Mouse (Mus musculus) megakaryocyte-erythroid progenitor cell, adult 5-6 weeks (primary cell): Measurements from ENCODE around the gene Hcfc1r1. TPM values are rescaled to one million over a fixed set of nuclear protein-coding genes. Genes with fewer than 3 reads are reported as not detected.

Experiments
- ATAC-seq: replicated peaks from 2 replicates; pipeline ENCODE4 v1.8.0; 2016; ENCODE audit warnings: mild to moderate bottlenecking, inconsistent platforms; ENCODE audit not compliant: severe bottlenecking, poor library complexity, low FRiP score, low TSS enrichment
- total RNA-seq, 2 experiments: library from RNA; stranded (forward) in 1 of 2; stranded (reverse) in 1 of 2; fragments of 200-1000, 215-1000 nt in 1 of 2; fragments of >200 nt in 1 of 2; fragmentation: Nextera tagmentation in 1 of 2; gene quantifications; 2 replicates each; pipeline ENCODE4 v1.2.3; 2014 to 2017

Gene Hcfc1r1
- total RNA-seq, 2 experiments from 2014 or later, result 30.0 to 56.3 TPM

DNA sequence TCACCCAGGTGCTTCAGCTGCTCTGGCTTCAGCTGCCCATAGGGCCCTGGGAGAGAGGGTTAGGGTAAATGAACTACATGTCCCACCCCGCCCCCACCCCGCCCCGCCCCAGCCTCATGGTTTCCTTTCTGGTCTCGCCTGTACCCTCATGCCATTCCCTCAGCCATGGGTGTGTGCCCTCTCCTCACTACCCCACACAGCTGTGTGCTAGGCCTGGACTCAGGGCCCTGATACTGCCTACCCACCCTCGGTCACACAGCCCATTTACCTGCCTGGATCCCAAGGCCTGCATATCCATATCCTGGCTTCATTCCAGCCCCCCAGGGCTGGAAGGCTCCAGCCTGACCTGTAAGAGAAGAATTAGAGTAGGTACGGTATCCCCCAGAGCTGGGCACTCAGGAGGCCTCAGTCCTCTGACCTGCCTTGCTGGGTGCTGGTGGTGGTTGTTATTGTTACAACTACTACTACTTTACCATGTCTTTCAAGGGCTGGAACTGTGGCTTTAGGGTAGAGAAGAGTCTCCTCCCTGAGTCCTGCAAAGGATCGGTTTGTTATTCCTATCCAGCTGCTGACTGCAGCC is 32.2 kb downstream of the Hcfc1r1 start:
- ATAC-seq, result no peak

DNA sequence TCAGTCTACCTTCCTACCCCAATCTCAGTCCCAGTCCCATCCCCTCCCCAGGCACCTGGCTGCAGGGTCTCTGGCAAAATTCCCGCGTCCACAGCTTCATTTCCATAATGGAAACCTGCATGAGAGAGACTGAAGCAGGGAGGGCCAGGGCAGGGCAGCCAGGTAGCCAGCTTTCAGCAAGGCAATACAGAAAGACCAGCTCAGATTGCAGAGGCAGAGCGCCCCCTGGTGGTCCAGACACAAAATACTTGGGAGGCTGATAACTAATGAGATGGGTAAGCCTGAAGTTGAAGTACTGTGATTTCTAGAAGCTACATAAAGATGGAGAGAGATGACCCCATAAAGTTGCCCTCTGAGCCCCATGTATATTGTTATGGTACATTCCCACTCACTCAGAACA is 32.8 kb downstream of the Hcfc1r1 start:
- peak; percentile 75 for ATAC-seq

DNA sequence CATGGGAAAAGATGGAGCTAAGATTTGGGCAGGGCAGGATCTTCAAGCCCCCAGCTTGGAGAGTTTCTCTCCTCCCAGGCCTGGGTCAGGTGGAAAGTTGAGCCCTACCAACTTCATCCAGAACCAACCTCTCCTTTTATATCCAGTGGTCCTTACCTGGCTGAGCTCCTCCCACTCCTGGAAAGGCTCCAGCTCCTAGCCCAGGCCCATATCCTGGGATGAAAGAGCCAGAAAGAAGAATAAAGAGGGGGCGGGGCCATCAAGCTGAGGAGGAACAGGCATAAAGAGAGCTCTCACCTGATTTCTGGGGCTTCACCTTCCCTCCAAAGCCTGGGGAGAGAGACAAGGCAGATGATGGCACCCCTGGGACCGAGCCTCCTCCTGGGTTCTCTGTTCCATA is 43.6 kb downstream of the Hcfc1r1 start:
- ATAC-seq, result no peak

DNA sequence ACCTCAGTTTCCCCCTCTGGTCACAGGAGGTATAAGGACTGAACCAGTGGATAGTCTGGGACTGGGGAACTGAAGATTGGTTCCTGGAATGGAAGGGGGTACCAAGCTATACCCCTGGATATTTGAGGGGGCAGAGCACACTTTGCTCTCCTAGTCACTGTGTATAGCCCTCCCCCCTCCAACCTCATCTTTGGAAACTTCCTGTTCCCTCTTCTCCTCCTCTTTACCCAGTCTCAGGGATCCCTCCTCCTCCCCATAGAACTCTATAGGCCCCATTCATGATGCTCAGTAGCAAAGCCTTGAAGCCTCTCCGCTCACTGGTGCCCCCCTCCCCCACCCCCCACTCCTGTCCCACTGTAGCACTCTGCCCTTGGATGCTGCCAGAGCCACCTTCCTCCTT is 46.1 kb downstream of the Hcfc1r1 start:
- ATAC-seq, result no peak

- ATAC-seq, result no peak
Observed at GRCm38 (mm10) chr17:23721886-23722285, 48.5 kb downstream of the Hcfc1r1 start.

DNA sequence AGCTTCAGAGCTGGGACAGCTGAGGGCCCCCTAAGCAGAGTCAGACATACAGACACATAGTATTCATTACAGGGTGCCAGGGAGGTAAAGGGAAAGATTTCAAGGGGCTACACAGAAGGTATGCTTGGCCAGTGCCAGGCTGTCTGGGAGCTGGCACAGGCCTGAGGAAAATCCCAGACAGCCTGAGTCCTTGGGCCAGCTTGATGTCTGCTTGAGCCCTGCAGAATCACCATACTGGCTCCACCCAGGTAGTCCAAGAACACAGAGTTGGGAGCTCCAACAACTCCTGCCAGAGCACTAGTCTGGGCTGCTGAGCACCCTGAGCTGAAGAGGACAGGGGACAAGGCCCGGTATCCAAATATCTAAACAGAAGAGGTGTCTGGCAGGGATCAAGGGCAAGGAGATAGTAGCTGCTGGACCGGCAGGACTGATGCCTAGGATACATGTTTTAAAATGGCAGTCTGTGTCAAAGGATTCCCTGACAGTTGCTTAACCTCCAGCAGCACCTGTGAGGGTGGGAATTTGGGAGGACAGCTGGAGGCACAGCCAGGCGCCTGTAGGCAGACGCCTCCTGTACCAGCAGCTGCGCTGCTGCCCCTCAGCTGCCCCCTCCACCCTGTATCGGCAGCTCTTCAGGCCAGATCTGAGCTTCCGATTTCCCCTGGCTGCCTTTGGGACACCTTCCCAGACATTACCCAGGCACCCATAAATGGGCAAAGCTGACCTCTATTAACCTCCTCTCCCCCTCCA is 49.2 kb downstream of the Hcfc1r1 start, which contains the start of gene 1520401A03Rik:
1520401A03Rik (minus strand) TSS at position 408 of the 750 bp plus-strand sequence.
- ATAC-seq, result no peak

Other genes with a start within 250 kb of the Hcfc1r1 start
- not detected in 2 replicates for gene Vmn2r117, start 193.9 kb upstream of the Hcfc1r1 start, total RNA-seq (2014; fragmentation: Nextera tagmentation)
- not detected in 2 replicates for gene Vmn2r117, start 193.9 kb upstream of the Hcfc1r1 start, total RNA-seq (2017)
- 7.4 and 7.8 TPM in 2 replicates for gene Zfp213, start 109.4 kb upstream of the Hcfc1r1 start, total RNA-seq (2014; fragmentation: Nextera tagmentation)
- gene Zfp213, start 109.4 kb upstream of the Hcfc1r1 start, total RNA-seq (2017), result 4.9 and 7.5 TPM in 2 replicates
- gene Zfp13, start 74.1 kb upstream of the Hcfc1r1 start, total RNA-seq (2014; fragmentation: Nextera tagmentation), result not detected in 2 replicates
- gene Zfp13, start 74.1 kb upstream of the Hcfc1r1 start, total RNA-seq (2017), result not detected in 2 replicates
- not detected in 2 replicates for gene Zscan10, start 72.7 kb upstream of the Hcfc1r1 start, total RNA-seq (2014; fragmentation: Nextera tagmentation)
- gene Zscan10, start 72.7 kb upstream of the Hcfc1r1 start, total RNA-seq (2017), result not detected in 2 replicates
- 0.07 TPM in 1 of 2 replicates, not detected in the other for gene Mmp25, start 28.3 kb upstream of the Hcfc1r1 start, total RNA-seq (2014; fragmentation: Nextera tagmentation)
- gene Mmp25, start 28.3 kb upstream of the Hcfc1r1 start, total RNA-seq (2017), result not detected in 2 replicates
- gene Bicdl2, start 13.1 kb upstream of the Hcfc1r1 start, total RNA-seq (2014; fragmentation: Nextera tagmentation), result not detected in 2 replicates
- gene Bicdl2, start 13.1 kb upstream of the Hcfc1r1 start, total RNA-seq (2017), result not detected in 2 replicates
- gene Thoc6, start 286 bp downstream of the Hcfc1r1 start, total RNA-seq (2014; fragmentation: Nextera tagmentation), result 30.3 and 44.7 TPM in 2 replicates
- 40.8 and 47.3 TPM in 2 replicates for gene Thoc6, start 286 bp downstream of the Hcfc1r1 start, total RNA-seq (2017)
- gene Tnfrsf12a, start 3.9 kb downstream of the Hcfc1r1 start, total RNA-seq (2014; fragmentation: Nextera tagmentation), result 0.94 and 4.5 TPM in 2 replicates
- gene Tnfrsf12a, start 3.9 kb downstream of the Hcfc1r1 start, total RNA-seq (2017), result 10.7 and 15.6 TPM in 2 replicates
- not detected in 2 replicates for gene Cldn6, start 5.7 kb downstream of the Hcfc1r1 start, total RNA-seq (2014; fragmentation: Nextera tagmentation)
- not detected in 2 replicates for gene Cldn6, start 5.7 kb downstream of the Hcfc1r1 start, total RNA-seq (2017)
- gene Cldn9, start 10.4 kb downstream of the Hcfc1r1 start, total RNA-seq (2014; fragmentation: Nextera tagmentation), result not detected in 2 replicates
- gene Cldn9, start 10.4 kb downstream of the Hcfc1r1 start, total RNA-seq (2017), result not detected in 2 replicates
- gene 1520401A03Rik, start 49.2 kb downstream of the Hcfc1r1 start, total RNA-seq (2014; fragmentation: Nextera tagmentation), result not detected in 2 replicates
- gene 1520401A03Rik, start 49.2 kb downstream of the Hcfc1r1 start, total RNA-seq (2017), result not detected in 2 replicates
- 40.3 and 43.8 TPM in 2 replicates for gene Pkmyt1, start 52.7 kb downstream of the Hcfc1r1 start, total RNA-seq (2014; fragmentation: Nextera tagmentation)
- 8.1 and 10.6 TPM in 2 replicates for gene Pkmyt1, start 52.7 kb downstream of the Hcfc1r1 start, total RNA-seq (2017)
- gene Paqr4, start 67.3 kb downstream of the Hcfc1r1 start, total RNA-seq (2014; fragmentation: Nextera tagmentation), result 7.2 and 13.3 TPM in 2 replicates
- 6.2 and 11.6 TPM in 2 replicates for gene Paqr4, start 67.3 kb downstream of the Hcfc1r1 start, total RNA-seq (2017)
- gene Kremen2, start 72.2 kb downstream of the Hcfc1r1 start, total RNA-seq (2014; fragmentation: Nextera tagmentation), result 0.52 TPM in 1 of 2 replicates, not detected in the other
- not detected in 2 replicates for gene Kremen2, start 72.2 kb downstream of the Hcfc1r1 start, total RNA-seq (2017)
- 7.6 and 11.7 TPM in 2 replicates for gene Flywch1, start 98.0 kb downstream of the Hcfc1r1 start, total RNA-seq (2014; fragmentation: Nextera tagmentation)
- gene Flywch1, start 98.0 kb downstream of the Hcfc1r1 start, total RNA-seq (2017), result 12.5 and 15.4 TPM in 2 replicates
- gene Flywch2, start 112.5 kb downstream of the Hcfc1r1 start, total RNA-seq (2014; fragmentation: Nextera tagmentation), result 3.1 and 5.6 TPM in 2 replicates
- gene Flywch2, start 112.5 kb downstream of the Hcfc1r1 start, total RNA-seq (2017), result not detected in 2 replicates
- 699 and 735 TPM in 2 replicates for gene Srrm2, start 116.9 kb downstream of the Hcfc1r1 start, total RNA-seq (2014; fragmentation: Nextera tagmentation)
- 134 and 162 TPM in 2 replicates for gene Srrm2, start 116.9 kb downstream of the Hcfc1r1 start, total RNA-seq (2017)
- gene Elob, start 155.5 kb downstream of the Hcfc1r1 start, total RNA-seq (2014; fragmentation: Nextera tagmentation), result 466 and 512 TPM in 2 replicates
- 101 and 114 TPM in 2 replicates for gene Elob, start 155.5 kb downstream of the Hcfc1r1 start, total RNA-seq (2017)
- gene Prss33, start 162.5 kb downstream of the Hcfc1r1 start, total RNA-seq (2014; fragmentation: Nextera tagmentation), result not detected in 2 replicates
- gene Prss33, start 162.5 kb downstream of the Hcfc1r1 start, total RNA-seq (2017), result not detected in 2 replicates
- not detected in 2 replicates for gene Prss32, start 170.3 kb downstream of the Hcfc1r1 start, total RNA-seq (2014; fragmentation: Nextera tagmentation)
- not detected in 2 replicates for gene Prss32, start 170.3 kb downstream of the Hcfc1r1 start, total RNA-seq (2017)
- not detected in 2 replicates for gene Prss41, start 170.6 kb downstream of the Hcfc1r1 start, total RNA-seq (2014; fragmentation: Nextera tagmentation)
- gene Prss41, start 170.6 kb downstream of the Hcfc1r1 start, total RNA-seq (2017), result 0.88 TPM in 1 of 2 replicates, not detected in the other
- gene Prss21, start 194.5 kb downstream of the Hcfc1r1 start, total RNA-seq (2014; fragmentation: Nextera tagmentation), result not detected in 2 replicates
- not detected in 2 replicates for gene Prss21, start 194.5 kb downstream of the Hcfc1r1 start, total RNA-seq (2017)
- gene Dcpp1, start 207.3 kb downstream of the Hcfc1r1 start, total RNA-seq (2014; fragmentation: Nextera tagmentation), result not detected in 2 replicates
- not detected in 2 replicates for gene Dcpp1, start 207.3 kb downstream of the Hcfc1r1 start, total RNA-seq (2017)
- not detected in 2 replicates for gene Dcpp2, start 207.3 kb downstream of the Hcfc1r1 start, total RNA-seq (2014; fragmentation: Nextera tagmentation)
- gene Dcpp2, start 207.3 kb downstream of the Hcfc1r1 start, total RNA-seq (2017), result not detected in 2 replicates
- gene Dcpp3, start 243.9 kb downstream of the Hcfc1r1 start, total RNA-seq (2014; fragmentation: Nextera tagmentation), result not detected in 2 replicates
- gene Dcpp3, start 243.9 kb downstream of the Hcfc1r1 start, total RNA-seq (2017), result not detected in 2 replicates